Mouse (Mus musculus) gastrocnemius, postnatal 25 days (tissue): ENCODE results near the gene Bicra. TPM values are rescaled to one million over a fixed set of nuclear protein-coding genes. Genes with fewer than 3 reads are reported as not detected.
A peak's percentile ranks its signal among the peaks of the same experiment; 100 is the strongest.

Source experiments
- DNase-seq: peaks from one replicate; pipeline ENCODE4 v3.0.0; 2022
- total RNA-seq, 2 experiments: library from RNA; stranded (reverse); gene quantifications; 1 replicate in 1 of 2; 2 replicates in 1 of 2; pipeline ENCODE4 v1.2.3; 2021

Gene Bicra
- total RNA-seq, 2 experiments from 2014 or later = 5.1 to 6.1 TPM

DNA sequence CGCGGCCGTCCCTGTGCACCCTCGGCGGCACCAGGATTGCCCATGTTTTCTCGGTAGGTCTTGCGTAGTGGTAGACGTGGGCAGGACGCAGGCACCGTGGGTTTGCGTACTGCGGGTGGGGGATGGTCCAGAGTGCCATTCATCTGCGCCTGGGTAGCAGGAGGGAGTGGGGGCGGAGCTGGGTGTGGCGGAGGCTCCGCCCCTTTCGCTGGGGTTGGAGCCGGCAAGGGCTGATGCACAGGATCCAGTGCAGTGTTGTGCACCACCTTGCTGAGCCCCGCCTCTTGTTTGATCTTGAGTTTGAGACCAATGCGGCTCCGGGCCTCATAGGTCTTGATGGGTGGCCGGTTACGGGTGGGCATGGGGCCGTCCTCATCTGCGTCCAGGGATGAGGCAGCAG is 75.5 kb downstream of the Bicra start:
- DNase-seq = no peak

DNA sequence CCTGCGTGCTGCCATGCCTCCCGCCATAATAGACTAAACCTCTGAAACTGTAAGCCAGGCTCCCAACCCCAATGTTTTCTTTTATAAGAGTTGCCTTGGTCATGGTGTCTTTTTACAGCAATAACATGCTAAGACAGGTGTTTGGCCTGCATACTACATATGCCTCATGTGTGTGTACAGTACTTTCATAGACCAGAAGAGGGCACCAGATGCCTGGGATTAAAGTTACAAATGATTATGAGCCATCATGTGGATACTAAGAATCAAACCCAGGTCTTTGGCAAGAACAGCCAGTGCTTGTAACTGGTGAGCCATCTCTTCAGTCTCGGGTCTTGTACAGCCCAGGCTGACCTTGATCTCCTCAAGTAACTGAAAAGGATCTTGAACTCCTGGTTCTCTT is 78.0 kb downstream of the Bicra start:
- DNase-seq = no peak

DNA sequence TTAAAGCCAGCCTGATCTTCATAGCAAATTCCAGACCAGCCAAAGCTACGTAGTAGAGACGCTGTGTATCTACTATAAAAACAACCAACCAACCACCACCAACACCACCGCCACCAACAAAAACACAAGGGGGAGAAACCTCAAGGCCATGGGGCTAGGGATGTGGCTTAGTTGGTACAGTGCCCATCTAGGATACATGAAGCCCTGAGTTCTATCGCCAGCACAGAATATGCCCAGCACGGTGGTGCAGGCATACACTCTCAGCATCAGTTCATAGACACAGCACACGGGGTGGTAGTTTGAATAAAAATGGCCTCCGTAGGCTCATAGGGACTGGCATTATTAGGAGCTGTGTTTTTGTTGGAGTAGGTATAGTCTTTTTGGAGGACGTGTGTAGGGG is 79.4 kb downstream of the Bicra start:
- no peak for DNase-seq

DNA sequence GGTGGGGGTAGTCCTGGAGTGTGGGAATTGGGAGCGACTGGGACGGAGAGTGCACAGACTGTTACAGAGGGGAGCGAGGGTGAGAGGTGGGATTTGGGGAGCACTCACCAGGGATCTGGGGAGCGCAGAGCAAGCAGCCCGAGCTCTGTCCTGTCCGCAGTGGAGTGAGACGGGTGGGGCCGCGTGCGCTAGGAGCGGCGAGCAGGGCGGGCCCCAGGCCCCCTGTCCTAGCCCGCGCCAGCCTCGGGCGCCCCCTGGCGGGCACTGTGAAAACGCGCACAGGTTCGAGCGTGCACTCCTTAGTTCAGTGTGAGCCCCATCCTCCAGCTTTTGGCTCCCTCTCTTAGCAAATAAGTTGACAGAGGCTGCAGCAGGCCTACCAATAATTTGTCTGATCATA is 80.4 kb downstream of the Bicra start, which contains the start of gene Ehd2:
TSS of gene Ehd2 (minus strand) at position 256 of the 400 bp plus-strand sequence.
- DNase-seq = peak; percentile 87

DNA sequence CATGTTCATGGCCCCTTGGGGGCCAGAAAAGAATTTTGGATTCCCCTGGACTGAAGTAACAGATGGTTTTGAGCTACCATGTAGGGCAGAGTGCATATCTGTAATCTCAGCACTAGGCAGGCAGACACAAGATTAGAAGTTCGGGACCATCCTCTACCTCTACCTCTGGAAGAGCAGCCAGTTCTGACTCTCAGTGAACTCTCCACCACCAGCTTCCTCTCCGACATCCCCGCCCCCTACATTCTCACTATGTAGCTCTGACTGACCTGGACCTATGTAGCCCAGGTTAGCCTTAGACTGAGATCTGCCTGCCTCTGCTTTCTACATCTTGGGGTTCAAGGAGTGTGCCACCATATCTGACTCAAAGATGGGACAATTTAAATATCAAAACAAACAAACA is 81.2 kb downstream of the Bicra start:
- DNase-seq = no peak

DNA sequence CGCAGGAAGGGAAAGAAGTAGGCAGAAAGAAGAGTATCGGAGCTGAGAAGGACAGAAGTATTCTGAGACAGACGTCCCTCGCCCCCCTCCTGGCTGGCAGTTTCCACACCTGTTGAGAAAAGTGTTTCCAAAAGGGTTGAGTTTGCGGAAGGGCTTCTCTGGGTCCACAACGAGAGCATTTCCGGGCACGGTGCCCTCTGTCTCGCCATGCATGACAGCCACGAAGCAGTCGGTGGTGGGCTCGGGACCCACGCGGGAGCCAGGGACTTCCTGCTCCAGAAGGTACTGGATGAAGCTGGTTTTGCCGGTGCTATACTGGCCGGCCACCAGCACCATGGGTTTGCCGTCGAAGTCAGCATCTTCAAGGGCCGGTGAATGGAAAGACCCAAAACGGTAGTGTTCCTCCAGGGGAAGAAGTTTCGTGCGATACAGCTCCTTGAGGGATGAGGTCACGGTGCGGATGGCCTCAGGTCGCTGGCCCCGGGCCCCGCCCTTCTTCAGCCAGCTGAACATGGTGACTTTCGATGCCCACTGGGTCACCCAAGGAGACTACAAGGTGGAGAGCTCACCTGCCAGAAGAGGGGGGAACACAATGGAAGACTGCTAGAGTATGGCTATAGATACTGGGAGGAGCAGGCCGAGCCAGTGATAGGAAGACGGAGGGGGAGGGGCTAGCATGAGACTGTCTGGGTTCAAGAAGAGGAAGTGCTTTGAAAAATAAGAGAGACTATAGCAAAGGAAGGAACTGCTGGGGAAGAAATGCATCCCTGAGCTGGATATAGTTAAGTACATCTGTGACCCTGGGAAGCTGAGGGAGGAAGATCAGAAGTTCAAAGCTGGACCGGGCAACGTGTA is 83.7 kb downstream of the Bicra start:
- DNase-seq = no peak

DNA sequence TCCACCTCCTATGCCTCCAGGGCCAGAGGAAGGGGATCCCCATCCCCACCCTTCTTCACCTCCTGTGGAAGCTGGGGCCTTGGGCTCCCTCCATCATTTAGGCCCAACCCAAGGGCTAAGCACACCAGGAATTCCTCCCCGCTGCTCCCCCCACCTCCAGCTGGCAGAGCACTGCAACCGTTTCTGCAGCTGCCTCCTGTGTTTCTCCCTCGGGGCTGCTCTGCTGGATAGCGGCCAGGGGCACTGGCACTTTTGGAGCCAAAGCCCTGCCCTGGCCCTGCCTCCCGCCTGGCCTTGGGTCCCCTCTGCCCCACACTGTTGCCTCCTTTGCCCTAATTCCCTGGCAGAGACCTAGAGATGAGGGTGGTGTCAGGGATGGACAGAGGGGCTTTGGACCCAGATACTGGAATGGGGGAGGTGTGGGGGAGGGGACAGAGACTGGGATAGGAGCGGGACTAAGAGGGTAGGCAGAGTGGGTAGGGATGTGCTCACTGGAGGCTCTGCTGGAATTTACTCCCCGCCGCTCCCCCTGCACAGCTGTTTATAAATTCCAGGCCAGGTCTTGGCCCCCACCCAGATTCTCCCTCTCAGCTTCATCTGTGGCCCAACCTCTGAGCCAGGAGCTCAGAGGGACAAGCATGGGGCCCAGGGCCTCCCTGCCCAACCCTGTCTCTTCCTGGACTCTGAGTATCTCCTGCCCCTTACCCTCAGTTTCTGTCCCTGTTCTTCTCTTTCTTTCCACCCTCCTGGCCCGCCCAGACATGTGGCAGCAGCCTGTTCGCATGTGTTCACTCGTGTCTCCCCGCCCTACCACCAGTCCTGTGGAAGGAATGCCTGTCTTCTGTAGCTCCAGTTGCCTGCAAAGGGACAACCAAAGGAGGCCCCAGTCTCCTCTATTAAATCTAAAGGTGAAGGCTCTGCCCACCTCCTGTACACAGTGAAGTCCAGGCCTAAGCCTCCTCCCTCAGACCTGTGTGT is 85.1 kb downstream of the Bicra start:
- peak; percentile 92 for DNase-seq

DNA sequence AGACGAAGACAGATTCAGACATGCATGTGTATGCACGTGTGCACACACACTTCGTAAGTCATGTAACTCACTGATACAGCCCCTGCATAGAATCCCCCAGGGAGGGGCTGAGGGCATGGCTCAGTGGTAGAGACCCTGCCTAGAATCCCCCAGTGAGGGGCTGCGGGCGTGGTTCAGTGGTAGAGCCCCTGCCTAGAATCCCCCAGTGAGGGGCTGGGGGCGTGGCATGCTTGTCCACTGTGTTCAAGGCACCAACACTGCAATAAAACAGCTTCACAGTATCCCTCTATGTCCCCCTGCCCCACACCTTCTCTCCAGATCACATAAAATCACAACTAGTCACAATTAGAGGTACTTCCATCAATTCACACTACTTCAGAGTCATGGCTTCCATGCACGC is 85.9 kb downstream of the Bicra start:
- no peak for DNase-seq

DNA sequence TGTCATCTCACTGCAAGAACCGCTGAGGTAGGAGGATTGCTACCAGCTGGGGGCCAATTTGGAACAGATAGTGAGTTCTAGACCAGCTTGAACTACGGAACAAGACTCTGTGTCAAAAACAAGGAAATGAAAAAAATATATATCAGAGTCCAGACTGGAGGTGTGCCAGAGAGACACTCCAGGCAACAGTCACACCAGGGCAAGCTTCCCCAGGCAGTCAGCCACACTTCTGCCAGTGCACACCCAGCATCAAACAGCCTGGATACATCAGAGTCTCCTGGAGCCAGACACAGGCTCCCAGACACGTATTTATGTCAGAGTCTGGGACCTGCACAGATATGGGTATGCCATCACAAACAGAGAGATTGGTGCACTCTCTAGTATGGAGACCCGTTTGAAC is 86.5 kb downstream of the Bicra start:
- no peak for DNase-seq

DNA sequence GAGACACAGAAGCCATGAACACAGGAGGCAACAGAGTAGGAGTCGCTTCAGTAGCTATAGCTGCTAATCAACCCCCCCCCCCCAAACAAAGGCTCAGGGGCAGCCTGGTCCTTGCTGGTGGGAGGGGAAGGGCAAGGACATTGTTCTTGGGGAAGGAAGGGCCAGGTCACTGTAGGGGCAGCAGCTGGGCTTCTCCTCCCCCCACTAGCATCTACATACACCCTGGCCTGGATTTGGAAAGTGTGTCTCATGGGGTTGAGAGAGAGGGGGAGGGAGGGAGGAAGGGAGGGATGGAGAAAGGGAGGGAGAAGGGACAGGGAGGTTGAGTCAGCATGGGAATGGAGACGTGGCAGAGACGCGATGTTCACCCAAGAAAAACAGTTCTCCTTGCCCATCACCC is 87.0 kb downstream of the Bicra start:
- DNase-seq = no peak

DNA sequence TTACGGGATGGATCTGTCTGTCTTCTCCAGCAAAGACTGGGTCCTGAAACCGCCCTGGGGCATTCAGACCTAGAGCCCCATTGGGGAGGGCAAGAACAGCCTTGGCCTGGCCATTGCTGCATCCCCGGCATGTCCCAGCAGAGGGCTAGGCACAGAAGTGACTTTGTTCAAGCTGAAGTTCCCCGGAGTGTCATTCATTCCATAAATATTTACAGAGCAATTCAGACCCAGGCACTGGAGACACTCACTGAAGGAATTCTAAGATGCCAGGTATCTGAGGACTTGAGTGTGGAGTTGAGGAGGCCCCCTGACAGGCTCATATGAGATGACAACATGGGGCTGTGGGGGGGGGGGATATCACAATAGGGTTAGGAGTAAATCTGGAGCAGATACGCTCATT is 91.6 kb downstream of the Bicra start:
- DNase-seq = no peak

DNA sequence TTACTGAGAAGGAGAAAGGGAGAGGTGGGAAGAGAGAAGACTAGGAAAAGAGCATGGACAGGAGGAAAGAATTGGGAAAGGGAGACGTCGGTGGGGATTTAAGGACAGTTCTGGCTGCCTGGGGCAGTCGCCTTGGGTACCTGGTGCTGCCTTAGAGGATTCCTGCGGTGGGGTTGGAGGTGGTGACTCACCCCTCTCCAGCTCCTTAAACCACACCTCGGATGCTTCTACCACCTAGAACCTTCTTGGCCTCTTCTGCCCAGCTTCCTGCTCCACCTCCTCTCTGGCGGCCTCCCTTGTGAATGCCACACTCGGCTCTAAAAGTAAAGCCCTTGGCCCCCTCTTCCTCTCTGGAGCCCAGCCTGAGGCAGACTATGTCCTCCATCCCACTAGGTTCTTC is 92.2 kb downstream of the Bicra start:
- no peak for DNase-seq

DNA sequence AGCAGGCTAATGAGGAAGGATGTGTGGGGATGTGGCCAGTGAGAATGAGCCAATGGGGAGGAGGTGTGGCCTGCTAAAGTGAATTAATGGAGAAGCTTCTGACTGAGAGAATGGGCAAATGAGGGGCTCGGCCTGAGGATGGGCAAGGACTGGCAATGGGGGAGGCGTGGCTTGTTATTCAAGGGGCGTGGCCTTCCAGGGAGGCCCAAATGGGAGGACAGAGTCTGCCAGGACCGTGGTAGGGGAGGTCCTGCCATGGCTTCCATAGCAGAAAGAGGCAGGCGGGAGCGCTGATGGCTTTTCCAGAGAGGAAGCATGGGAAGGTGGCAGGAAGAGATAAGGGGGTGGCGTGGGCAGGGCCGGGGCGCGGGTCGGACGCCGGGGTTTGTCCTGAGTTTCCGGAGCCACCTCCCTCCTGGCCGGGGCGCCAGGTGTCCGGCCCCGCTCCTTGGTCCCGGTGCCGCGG is 92.7 kb downstream of the Bicra start:
- peak; percentile 75 for DNase-seq

DNA sequence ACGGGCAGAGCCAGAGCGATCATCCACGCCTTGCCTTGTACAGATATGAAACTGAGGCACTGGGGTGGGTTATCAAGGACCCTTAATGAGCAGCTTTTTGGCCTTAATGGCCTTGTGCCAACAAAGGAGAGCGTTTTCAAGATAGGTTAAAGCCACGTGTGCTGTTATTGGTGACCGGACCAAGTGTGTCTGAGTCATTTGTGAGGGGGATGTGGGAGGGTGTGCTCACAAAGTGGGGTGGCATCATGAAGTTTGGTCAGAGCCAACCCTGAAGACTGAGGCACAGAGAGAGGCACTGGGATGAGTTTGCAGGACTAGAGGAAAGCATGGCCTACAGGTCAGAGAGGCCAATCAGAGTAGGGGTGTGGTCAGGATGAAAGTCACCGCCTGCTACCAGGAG is 93.3 kb downstream of the Bicra start:
- DNase-seq = no peak

DNA sequence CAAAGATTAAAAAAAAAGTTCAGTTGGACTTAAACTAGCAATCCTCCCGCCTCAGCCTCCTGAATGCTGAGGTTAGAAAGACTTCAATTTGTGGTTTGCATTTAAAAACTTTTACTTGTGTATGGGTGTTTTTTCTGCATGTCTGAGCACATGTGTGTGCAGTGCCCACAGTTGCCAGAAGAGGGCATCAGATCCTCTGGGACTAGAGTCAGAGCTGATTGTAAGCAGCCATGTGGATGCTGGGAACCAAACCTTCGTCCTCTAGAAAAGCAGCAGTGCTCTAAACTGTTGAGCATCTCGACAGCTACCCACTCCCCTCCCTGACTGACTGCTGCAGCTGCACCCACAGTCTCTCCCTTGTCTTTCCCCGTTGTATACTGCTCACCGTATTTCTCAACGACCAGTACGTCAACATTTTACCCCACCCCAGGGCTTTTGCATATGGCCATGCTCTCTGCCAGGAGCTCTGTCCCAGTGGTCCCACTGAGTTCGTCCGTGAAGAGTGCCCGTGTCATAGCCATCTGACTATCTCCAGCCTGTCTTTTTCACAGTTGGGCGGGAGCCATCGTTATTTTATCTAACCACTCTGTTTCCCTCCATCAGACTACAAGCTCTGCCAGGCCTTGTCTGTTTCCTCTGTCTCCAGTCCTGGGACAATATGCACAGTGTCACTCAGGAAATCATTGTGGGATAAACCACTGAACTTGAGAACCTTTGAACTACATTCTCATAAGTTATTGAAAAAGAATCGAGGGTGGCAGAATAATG is 94.2 kb downstream of the Bicra start:
- no peak for DNase-seq

DNA sequence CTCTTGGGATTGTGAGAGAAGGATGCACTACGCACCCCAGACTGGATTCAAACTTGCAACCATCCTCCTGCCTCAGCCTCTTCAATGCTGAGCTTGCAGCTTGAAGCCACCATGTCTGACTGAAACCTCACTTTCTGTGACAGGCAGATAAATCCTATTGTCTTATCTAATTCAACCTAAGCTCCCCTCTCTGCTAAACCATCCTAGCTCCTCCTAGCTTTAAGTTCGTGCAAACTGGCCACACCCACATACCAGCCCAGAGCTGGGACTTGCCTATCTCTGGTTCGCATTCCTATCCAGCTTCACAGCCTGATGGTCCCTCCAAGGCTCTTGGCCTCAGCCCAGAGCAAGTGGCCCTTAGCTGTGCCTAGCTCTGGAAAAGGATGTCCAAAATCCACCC is 95.3 kb downstream of the Bicra start:
- no peak for DNase-seq

DNA sequence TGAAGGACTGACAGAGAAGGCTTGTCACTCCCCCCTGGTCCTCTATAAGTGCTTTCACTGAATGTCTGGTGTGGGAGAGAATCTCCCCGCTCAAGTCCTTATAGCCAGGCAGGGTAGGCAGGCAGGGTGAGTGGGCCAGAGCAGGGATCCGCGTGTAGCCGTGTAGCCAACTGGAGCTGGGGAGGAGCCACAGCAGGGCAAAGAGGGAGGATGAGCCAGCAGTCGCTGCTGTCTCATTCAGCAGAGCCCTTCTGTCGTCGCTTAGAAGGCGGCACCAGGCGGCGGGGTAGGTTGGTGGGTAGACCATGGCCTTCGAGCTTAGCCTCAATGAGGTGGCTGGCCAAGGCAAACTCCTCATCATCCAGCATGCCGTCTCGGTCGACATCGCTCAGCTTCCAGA is 97.7 kb downstream of the Bicra start:
- DNase-seq = no peak

DNA sequence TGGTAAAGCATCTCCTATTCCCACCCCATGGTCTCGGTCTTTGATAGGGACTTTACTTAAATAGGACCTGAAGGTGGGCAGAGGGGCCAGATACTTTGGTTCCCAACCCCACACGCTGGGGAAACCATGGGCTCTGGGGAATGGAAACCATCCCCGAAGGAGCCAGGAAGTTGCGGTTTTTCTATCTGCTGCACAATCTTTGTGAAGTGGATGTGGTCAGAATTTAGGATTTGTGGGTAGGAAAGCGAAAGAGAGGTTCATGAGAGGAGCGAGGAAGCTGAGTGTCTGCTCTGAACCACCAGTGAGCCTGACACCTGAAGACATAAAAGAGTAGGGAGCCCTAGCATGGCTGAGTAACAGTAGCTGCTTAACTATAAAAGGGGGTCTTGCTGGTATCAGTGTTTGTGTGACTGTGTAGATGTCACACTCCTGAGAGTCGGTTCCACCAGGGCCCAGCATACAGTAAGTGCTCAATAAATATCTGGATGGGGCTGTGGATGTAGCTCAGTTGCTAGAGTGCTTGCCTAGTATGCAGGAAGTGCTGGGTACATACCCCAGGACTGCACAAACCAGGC is 98.4 kb downstream of the Bicra start:
- DNase-seq = no peak

DNA sequence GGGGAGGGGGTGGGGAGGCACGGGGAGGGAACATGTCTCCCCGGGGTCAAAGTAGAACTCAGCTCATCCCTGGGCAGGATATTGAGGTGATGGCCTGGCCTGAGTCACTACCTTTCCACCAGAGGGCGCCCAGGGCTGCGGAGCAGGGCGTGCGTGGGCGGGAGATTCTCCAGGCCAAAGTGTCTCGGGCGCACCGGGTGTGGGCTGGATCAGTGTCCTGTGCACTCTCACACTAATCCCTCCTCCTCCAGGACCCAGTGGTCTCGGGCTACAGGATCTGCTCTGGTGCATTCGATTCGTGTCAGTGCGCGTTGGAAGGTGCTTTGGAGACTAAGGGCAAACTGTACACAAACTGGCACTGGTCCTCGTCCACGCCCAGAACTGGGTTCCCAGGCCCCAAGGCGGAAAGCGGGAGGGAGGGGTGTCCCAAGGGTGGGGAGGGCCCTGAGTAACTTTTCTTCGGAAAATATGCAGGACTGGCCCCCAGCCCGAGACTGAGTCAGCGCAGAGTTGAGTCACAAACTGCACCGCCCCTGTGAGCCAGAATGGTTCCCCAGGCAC is 99.3 kb downstream of the Bicra start:
- DNase-seq = peak; percentile 93

DNA sequence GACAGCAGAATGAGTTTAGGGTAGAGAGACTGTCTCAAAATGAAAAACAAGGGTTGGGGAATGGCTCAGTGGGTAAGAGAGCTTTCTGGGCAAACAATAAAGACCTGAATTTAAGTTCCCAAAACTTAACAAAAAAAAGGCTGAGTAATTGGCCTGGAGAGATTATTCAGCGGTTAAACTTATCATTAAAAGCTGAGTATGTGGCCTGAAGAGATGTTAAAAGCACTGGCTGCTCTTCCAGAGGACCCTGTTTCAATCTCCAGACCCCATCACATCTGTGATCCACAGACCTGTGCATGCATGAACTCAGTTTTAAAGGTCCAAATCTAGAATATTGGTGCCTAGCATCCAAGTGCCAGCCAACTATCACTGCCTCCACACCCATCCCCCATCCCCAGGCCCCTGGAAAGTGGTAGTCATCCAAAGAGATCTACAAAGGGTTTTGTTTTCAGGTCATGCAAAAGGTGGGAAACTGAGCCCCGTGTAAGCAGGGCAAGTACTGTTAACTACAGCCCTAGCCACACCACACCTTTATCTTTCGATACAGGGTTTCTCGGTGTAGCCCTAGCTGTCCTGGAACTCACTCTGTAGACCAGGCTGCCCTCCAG is 100.0 kb downstream of the Bicra start:
- no peak for DNase-seq
